Mouse (Mus musculus) frontal cortex, postnatal 10 days (tissue): ENCODE data around the gene Hdac10.

ENCODE experiments used
- DNase-seq, 2 experiments: peaks; one replicate each; pipeline ENCODE4 v3.0.0; 2022; ENCODE audit warnings: low spot score in 2 of 2, mixed read lengths in 1 of 2

Gene Hdac10

DNA sequence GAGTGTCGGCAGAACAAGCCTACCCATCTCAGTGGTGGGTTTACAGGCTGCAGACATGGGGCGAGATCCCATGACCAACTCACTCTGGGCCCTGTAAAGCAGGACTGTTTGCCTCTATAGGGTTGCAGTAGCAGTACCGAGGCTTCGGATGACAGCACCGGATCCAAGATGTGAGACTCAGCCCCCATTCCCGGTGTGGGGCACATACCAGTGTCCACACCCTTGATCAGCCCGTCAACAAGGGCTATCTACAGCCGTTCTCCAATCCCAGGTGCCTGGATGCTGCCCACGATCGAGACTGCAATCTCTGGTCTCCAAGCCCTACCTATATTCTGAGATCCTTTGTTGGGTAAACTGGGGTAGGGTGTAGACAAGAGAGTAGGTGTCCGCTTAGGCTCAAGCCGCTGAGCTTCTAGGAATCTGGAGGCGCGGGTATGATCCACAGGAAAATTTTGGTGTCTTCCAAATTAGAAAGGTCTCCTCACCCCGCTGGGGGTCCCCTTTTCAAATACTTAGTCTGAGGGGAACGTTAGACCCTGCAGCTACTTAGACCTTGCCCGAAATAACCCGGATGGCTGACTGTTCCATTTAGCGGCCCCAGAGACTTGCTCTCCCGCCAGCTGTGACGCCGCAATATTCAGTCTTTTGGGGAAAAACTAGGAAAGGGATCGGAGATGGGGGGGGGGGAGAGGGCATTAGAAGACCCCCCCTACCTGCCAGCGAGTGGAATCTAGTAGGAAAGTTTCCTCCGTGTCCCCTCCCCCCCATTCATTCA, 20.2 kb upstream of the Hdac10 start:
- DNase-seq, result no peak

DNA sequence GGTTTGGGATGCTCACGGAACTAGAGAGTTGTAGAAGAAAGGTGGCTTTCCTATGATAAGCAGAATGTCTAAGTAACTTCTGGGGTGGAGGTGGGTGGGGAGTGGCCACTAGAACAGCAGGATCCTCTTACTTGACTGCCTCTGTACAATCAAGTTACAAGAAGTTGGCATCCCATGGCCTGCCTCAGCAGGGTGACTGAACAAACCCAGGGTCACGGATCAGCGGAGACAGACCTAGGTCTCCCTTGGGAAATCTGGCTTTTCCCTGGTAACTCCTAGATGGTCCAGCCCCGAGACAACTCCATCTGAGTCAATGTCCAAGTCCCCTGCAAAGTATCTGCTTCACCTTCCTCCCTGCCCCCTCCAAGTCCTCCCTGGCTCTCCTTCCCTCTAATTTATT, 19.4 kb upstream of the Hdac10 start:
- DNase-seq, result no peak

GRCm38 (mm10) chr15:89147456-89147855, 19.0 kb upstream of the Hdac10 start:
- DNase-seq, result no peak

DNA sequence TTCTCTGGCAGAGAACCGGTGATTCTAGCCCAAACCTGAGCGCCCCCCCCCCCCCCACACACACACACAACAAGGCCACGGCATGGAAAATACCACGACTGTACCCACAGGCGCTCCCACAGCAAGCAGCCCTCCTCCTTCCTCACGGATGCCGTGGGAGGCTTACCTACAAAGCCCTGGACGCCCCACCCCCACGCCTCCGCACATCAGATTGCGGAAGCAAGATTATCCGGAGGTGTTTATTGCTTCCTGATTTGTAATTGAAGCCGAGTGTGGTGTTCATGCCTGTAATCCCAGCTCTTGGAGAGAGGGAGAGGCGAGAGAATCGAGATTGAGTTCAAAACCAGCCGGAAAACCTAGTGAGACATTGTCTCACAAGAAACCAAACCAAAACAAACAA, 18.5 kb upstream of the Hdac10 start:
- no peak for DNase-seq

- DNase-seq, result no peak
Observed at GRCm38 (mm10) chr15:89146537-89146936, 18.0 kb upstream of the Hdac10 start.

DNA sequence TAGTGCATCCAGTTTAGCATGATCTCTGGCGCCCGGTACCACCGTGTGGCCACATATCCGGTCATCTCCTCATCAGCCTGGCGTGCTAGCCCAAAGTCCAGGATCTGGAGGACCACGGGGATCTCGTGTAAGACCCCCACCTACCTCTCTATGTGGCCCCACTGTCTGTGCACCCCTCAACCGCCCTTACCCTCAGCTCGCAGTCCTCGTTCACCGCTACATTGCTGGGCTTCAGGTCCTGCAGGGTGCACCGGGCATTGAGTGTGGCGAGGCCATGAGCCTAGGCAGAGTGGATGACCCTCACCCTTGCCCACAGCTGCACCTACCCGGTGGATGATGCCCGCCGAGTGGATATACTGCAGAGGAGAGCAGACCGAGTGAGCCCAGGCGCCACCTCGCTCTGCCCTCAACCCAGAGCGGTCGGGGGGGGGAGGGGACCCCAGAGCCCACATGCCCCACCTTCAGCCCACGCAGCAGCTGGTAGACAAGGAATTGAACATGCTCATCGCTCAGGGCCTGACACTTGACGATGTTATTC, 17.4 kb upstream of the Hdac10 start:
- no peak for DNase-seq

DNA sequence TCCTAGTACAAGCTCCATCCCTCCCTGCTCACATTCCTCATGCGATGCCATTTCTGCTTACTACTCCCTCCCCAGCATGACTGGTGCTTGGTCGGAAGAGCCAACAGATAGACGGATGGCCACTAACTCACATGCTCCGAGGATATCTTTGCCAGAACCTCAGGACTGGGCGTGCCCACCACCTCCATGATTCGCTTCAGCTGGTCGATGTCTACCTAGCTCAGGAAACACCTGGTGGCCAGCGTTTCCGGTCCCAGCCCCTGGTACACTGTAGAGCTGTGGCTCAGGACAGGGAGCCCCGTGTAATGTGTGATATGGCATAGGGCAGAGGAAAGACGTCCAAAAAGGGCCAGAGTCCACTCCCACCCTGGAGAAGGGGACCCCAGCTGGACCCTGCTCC, 16.5 kb upstream of the Hdac10 start:
- DNase-seq, result no peak

DNA sequence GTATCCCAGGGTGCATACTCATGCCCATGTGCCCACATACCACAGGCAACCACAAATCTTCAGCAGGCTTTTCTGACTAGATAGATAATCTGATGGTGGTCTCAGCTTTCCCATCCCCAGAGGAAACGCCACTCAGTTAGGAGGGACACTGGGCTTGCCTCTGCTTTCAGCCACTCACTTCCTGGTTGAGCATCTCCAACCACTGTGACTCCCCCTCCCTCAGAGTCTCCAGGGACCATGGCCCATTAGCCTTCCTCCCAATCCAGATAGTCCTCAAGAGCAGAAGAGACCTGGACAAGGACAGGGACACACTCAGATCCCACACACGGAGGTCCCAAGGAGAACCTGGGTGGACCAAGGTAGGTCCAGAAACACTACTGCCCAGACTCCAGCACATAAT, 14.6 kb upstream of the Hdac10 start:
- no peak for DNase-seq

- DNase-seq, result no peak
Observed at GRCm38 (mm10) chr15:89141905-89142304, 13.4 kb upstream of the Hdac10 start.

- DNase-seq, result no peak
Observed at GRCm38 (mm10) chr15:89141443-89141842, 12.9 kb upstream of the Hdac10 start.

DNA sequence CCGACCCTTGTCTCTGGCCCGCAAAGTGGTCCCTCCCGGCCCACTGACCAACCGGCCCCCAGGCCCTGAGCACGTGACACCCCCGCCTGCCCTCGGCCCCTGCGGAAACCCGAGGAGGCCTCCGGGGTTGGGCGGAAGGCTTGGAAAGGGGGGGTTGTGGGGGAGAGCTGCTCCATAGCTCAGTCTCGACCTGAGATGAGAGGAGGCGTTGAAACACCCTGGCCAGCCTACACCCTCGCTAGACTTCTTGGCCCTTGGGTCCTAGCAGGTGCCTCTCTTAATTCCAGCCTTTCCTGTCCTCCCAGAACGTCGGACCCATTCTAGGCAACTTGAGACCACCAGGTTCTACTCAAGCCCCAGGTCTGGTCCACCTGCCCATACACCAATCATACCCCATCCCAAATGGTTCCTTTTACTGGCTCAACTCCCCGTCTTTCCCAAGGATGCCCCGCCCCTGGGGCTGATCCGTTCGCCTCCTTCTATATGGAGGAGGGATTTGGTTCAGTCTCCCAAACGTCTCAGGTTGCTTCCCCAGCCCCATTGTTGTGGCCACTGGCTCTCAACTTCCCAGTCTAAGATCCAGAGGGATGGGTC, 12.3 kb upstream of the Hdac10 start, which contains the start of gene Mapk12:
Mapk12 (minus strand) TSS at position 45 of the 594 bp plus-strand sequence.
- no peak for DNase-seq

GRCm38 (mm10) chr15:89140048-89140658, 11.7 kb upstream of the Hdac10 start:
- no peak for DNase-seq

DNA sequence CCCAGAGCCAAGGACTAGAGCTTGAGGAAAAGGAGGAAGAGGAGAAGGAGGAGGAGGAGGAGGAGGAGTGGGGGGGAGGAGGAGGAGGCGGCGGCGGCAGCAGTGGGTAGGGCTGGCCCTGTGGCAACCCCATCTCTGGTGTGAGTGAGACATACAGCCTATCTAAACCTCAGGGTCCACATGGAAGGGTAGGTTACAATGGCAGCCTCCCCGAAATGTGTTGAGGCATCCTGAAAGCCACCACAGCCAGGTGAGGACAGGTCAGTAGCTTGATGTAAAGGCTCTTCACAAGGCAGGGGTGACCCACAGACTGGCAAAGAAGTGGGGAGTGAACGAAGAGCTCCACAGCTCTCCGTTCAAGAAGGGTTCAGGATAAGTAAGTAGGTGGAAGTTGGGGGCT, 10.0 kb upstream of the Hdac10 start:
- DNase-seq, result no peak

GRCm38 (mm10) chr15:89138046-89138405, 9.5 kb upstream of the Hdac10 start:
- no peak for DNase-seq

- no peak for DNase-seq
Observed at GRCm38 (mm10) chr15:89137378-89138045, 9.0 kb upstream of the Hdac10 start.

- DNase-seq, result no peak
Observed at GRCm38 (mm10) chr15:89136461-89137155, 8.1 kb upstream of the Hdac10 start.

GRCm38 (mm10) chr15:89131316-89131715, 2.8 kb upstream of the Hdac10 start:
- no peak for DNase-seq

- DNase-seq, result no peak
Observed at GRCm38 (mm10) chr15:89130245-89130644, 1.7 kb upstream of the Hdac10 start.

- DNase-seq, result no peak
Observed at GRCm38 (mm10) chr15:89127364-89127940, 1.0 kb downstream of the Hdac10 start.

GRCm38 (mm10) chr15:89126622-89127021, 1.9 kb downstream of the Hdac10 start:
- no peak for DNase-seq

DNA sequence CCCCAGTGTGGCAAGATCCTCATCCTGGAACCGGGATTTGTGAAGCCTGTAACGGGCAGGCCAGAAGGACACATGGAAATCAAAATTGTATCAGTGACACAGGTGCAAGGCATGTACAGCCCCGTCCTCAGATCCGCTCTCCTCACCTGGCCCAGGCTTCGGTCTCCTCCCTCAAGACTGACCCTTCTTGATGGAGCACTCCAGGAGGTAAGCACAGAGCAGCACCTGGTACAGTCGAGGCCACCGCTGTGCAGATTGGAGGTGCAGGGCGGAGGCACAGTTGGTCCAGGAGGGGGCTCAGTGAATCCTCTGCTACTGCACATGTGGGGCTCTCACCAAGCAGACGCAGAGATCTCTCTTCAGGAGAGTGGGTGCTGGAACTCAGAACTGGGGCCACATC, 3.1 kb downstream of the Hdac10 start:
- no peak for DNase-seq
